Comparison of ENCODE assay signal across 8 mouse cellular contexts in genomic region chr15:78354958-78355357, GRCm38 (mm10). TPM values are rescaled to one million over a fixed set of nuclear protein-coding genes. Genes with fewer than 3 reads are reported as not detected.
A peak's percentile ranks its signal among the peaks of the same experiment; 100 is the strongest.
DNase-seq lines count a peak whose midpoint lies in the region; ATAC-seq and TF ChIP-seq lines count a peak whose summit lies in the region.

No protein-coding gene starts in this region.

- 4% methylated on average over 1 of the region's 1 CpGs for WGBS in hindbrain, embryonic 11.5 days
- WGBS in hindbrain, embryonic 12.5 days: 9% methylated on average over 1 of the region's 1 CpGs

- no peak for TF ChIP-seq POLR2A in MEL (IDR thresholded peaks at IDR 0.05; ENCODE audit: control insufficient read depth in 1 of 2, insufficient read depth in 1 of 2, low read depth in 1 of 2, low read length in 2 of 2, poor library complexity in 1 of 2)

- DNase-seq in hindbrain, embryonic 11.5 days (ENCODE audit: low spot score): peak; percentile 52
- peak; percentile 37 to 51 for DNase-seq in B cell, adult 2 months
- DNase-seq in MEL (ENCODE audit: low read depth, low spot score): peak; percentile 58
- DNase-seq in cerebellum, postnatal 36 days: peak; percentile 39 to 50
- peak; percentile 32 for DNase-seq in layer of hippocampus, adult 9-11 months
- peak; percentile 35 for DNase-seq in right cerebral cortex, adult 18-20 months
- no peak for DNase-seq in Muller cell, postnatal 12 days (ENCODE audit: inconsistent ontology term)

- no peaks in the 10 kb centered on the region for H3K79me2 ChIP-seq in MEL (ENCODE audit: control insufficient read depth, insufficient read depth, low read length, poor library complexity)

- peak; percentile 43 to 74 (median 72) for TF ChIP-seq CTCF in MEL (IDR thresholded peaks at IDR 0.05 in 2 of 3, conservative IDR thresholded peaks at IDR 0.05 in 1 of 3; ENCODE audit: control insufficient read depth in 1 of 3, insufficient read depth in 1 of 3, low read depth in 2 of 3, low read length in 3 of 3, poor library complexity in 1 of 3, severe bottlenecking in 1 of 3)

- no peaks in the 10 kb centered on the region for H3K36me3 ChIP-seq in hindbrain, embryonic 11.5 days (ENCODE audit: control insufficient read depth, insufficient read depth, low read length)
- H3K36me3 ChIP-seq in hindbrain, embryonic 12.5 days: no peaks in the 10 kb centered on the region
- no peaks in the 10 kb centered on the region for H3K36me3 ChIP-seq in MEL (ENCODE audit: control insufficient read depth in 1 of 2, insufficient read depth in 2 of 2, low read length in 2 of 2)

- TF ChIP-seq RAD21 in MEL (IDR thresholded peaks at IDR 0.05; ENCODE audit: low read depth, low read length): peak; percentile 80

- no peaks in the 10 kb centered on the region for H3K9me3 ChIP-seq in hindbrain, embryonic 11.5 days (ENCODE audit: control insufficient read depth, low read length)
- H3K9me3 ChIP-seq in hindbrain, embryonic 12.5 days (replicated peaks): no peaks in the 10 kb centered on the region
- no peaks in the 10 kb centered on the region for H3K9me3 ChIP-seq in MEL (replicated peaks; ENCODE audit: insufficient read depth, low read length)

- no peak overlapping the region for H3K4me2 ChIP-seq in hindbrain, embryonic 11.5 days (replicated peaks; ENCODE audit: low read depth, low read length)
- H3K4me2 ChIP-seq in hindbrain, embryonic 12.5 days (replicated peaks): no peak overlapping the region

- H3K27me3 ChIP-seq in hindbrain, embryonic 11.5 days (ENCODE audit: control insufficient read depth, insufficient read depth, low read length): no peaks in the 10 kb centered on the region
- no peaks in the 10 kb centered on the region for H3K27me3 ChIP-seq in hindbrain, embryonic 12.5 days
- peaks cover 0 to 6% of the 10 kb centered on the region in 2 experiments for H3K27me3 ChIP-seq in MEL (ENCODE audit: control insufficient read depth in 1 of 2, insufficient read depth in 2 of 2, low read length in 2 of 2)

- no peak overlapping the region for H3K4me3 ChIP-seq in hindbrain, embryonic 11.5 days (ENCODE audit: low read depth, low read length)
- no peak overlapping the region for H3K4me3 ChIP-seq in hindbrain, embryonic 12.5 days
- H3K4me3 ChIP-seq in MEL (ENCODE audit: control insufficient read depth in 1 of 2, insufficient read depth in 1 of 2, low read depth in 2 of 2, low read length in 2 of 2): no peak overlapping the region

- H3K9ac ChIP-seq in hindbrain, embryonic 11.5 days (ENCODE audit: low read depth, low read length): no peak overlapping the region
- H3K9ac ChIP-seq in hindbrain, embryonic 12.5 days: no peak overlapping the region
- no peak overlapping the region for H3K9ac ChIP-seq in MEL (ENCODE audit: control insufficient read depth, low read depth, low read length, poor library complexity, severe bottlenecking)

- no peak overlapping the region for H3K27ac ChIP-seq in hindbrain, embryonic 11.5 days (ENCODE audit: low read depth, low read length)
- H3K27ac ChIP-seq in hindbrain, embryonic 12.5 days: no peak overlapping the region
- no peak overlapping the region for H3K27ac ChIP-seq in MEL (ENCODE audit: control insufficient read depth, low read depth, low read length)

- no peak for ATAC-seq in hindbrain, embryonic 11.5 days (ENCODE audit: low FRiP score)
- no peak for ATAC-seq in hindbrain, embryonic 12.5 days (ENCODE audit: low FRiP score)

- H3K4me1 ChIP-seq in hindbrain, embryonic 11.5 days (replicated peaks; ENCODE audit: control insufficient read depth, insufficient read depth, low read length): no peaks in the 10 kb centered on the region
- no peaks in the 10 kb centered on the region for H3K4me1 ChIP-seq in hindbrain, embryonic 12.5 days
- H3K4me1 ChIP-seq in MEL (ENCODE audit: control insufficient read depth in 1 of 2, insufficient read depth in 2 of 2, low read length in 2 of 2): no peaks in the 10 kb centered on the region

- no peak for TF ChIP-seq EP300 in MEL (IDR thresholded peaks at IDR 0.05; ENCODE audit: low read depth in 1 of 2, low read length in 2 of 2)

TF ChIP-seq in MEL, 35 proteins besides CTCF, POLR2A, EP300 and RAD21:
- no peak for TF ChIP-seq MYB (IDR thresholded peaks at IDR 0.05; ENCODE audit: low read depth, low read length)
- TF ChIP-seq BHLHE40 (IDR thresholded peaks at IDR 0.05; ENCODE audit: borderline replicate concordance, low read depth, low read length): no peak
- no peak for TF ChIP-seq UBTF (IDR thresholded peaks at IDR 0.05; ENCODE audit: borderline replicate concordance, insufficient read depth, low read depth, low read length)
- no peak for TF ChIP-seq RCOR1 (IDR thresholded peaks at IDR 0.05; ENCODE audit: low read depth, low read length)
- no peak for TF ChIP-seq ZKSCAN1 (IDR thresholded peaks at IDR 0.05; ENCODE audit: low read depth, low read length)
- TF ChIP-seq HCFC1 (IDR thresholded peaks at IDR 0.05; ENCODE audit: low read depth, low read length): no peak
- peak; percentile 83 for TF ChIP-seq SMC3 (IDR thresholded peaks at IDR 0.05; ENCODE audit: low read depth, low read length)
- peak; percentile 71 for TF ChIP-seq MYC (IDR thresholded peaks at IDR 0.05; ENCODE audit: low read depth, low read length)
- TF ChIP-seq ZC3H11A (IDR thresholded peaks at IDR 0.05; ENCODE audit: low read depth, low read length): peak; percentile 71
- no peak for TF ChIP-seq ETS1 (IDR thresholded peaks at IDR 0.05; ENCODE audit: low read depth, low read length)
- no peak for TF ChIP-seq MEF2A (IDR thresholded peaks at IDR 0.05; ENCODE audit: extremely low read depth, insufficient replicate concordance, low read depth, low read length, poor library complexity, severe bottlenecking)
- no peak for TF ChIP-seq MAX (IDR thresholded peaks at IDR 0.05; ENCODE audit: low read length)
- no peak for TF ChIP-seq GATA1 (IDR thresholded peaks at IDR 0.05; ENCODE audit: low read depth, low read length)
- TF ChIP-seq POLR2AphosphoS5 (IDR thresholded peaks at IDR 0.05; ENCODE audit: borderline replicate concordance, low read depth, low read length): no peak
- no peak for TF ChIP-seq CHD1 (IDR thresholded peaks at IDR 0.05; ENCODE audit: low read depth, low read length)

RNA-seq across cellular contexts. Expression of gene Csf2rb, which starts 29.4 kb away (rescaled TPM):
- 1.3 and 1.9 TPM in 2 replicates for polyA plus RNA-seq in hindbrain, embryonic 11.5 days (2014; fragmentation: Nextera tagmentation; extraction: Ambion mirVana)
- polyA plus RNA-seq in hindbrain, embryonic 12.5 days (2016; fragmentation: Nextera tagmentation; extraction: Ambion mirVana): 1.7 and 2.1 TPM in 2 replicates
- 2.4 and 3.2 TPM in 2 replicates for total RNA-seq in MEL (2012; rRNA removed)
- polyA plus RNA-seq in MEL (2012; ENCODE audit: insufficient read depth in 1 of 2, insufficient read length in 2 of 2, low read depth in 1 of 2, low replicate concordance in 2 of 2, missing spikeins in 1 of 2): 10 to 100 TPM in 1 of 2 experiments, not detected in 1; 10.1 TPM

RNA-seq across cellular contexts. Expression of gene Tex33, which starts 40.8 kb away (rescaled TPM):
- not detected in 2 replicates for polyA plus RNA-seq in hindbrain, embryonic 11.5 days (2014; fragmentation: Nextera tagmentation; extraction: Ambion mirVana)
- polyA plus RNA-seq in hindbrain, embryonic 12.5 days (2016; fragmentation: Nextera tagmentation; extraction: Ambion mirVana): not detected in 2 replicates
- total RNA-seq in MEL (2012; rRNA removed): 4.1 and 4.7 TPM in 2 replicates
- polyA plus RNA-seq in MEL (2012; ENCODE audit: insufficient read depth in 1 of 2, insufficient read length in 2 of 2, low read depth in 1 of 2, low replicate concordance in 2 of 2, missing spikeins in 1 of 2): 1 to 10 TPM in 1 of 2 experiments, not detected in 1; 4.3 TPM

RNA-seq across cellular contexts. Expression of gene Csf2rb2, which starts 49.4 kb away (rescaled TPM):
- 0.34 and 0.39 TPM in 2 replicates for polyA plus RNA-seq in hindbrain, embryonic 11.5 days (2014; fragmentation: Nextera tagmentation; extraction: Ambion mirVana)
- 0.28 and 0.31 TPM in 2 replicates for polyA plus RNA-seq in hindbrain, embryonic 12.5 days (2016; fragmentation: Nextera tagmentation; extraction: Ambion mirVana)
- total RNA-seq in MEL (2012; rRNA removed): 0.33 and 0.54 TPM in 2 replicates
- 1 to 10 TPM in 1 of 2 experiments, not detected in 1; 1.8 TPM for polyA plus RNA-seq in MEL (2012; ENCODE audit: insufficient read depth in 1 of 2, insufficient read length in 2 of 2, low read depth in 1 of 2, low replicate concordance in 2 of 2, missing spikeins in 1 of 2)

RNA-seq across cellular contexts. Expression of gene Tst, which starts 50.7 kb away (rescaled TPM):
- 8.5 TPM in 2 replicates for polyA plus RNA-seq in hindbrain, embryonic 11.5 days (2014; fragmentation: Nextera tagmentation; extraction: Ambion mirVana)
- 7.0 and 9.3 TPM in 2 replicates for polyA plus RNA-seq in hindbrain, embryonic 12.5 days (2016; fragmentation: Nextera tagmentation; extraction: Ambion mirVana)
- total RNA-seq in MEL (2012; rRNA removed): 34.8 and 36.3 TPM in 2 replicates
- 10 to 100 TPM in 1 of 2 experiments, not detected in 1; 29.5 TPM for polyA plus RNA-seq in MEL (2012; ENCODE audit: insufficient read depth in 1 of 2, insufficient read length in 2 of 2, low read depth in 1 of 2, low replicate concordance in 2 of 2, missing spikeins in 1 of 2)

RNA-seq across cellular contexts. Expression of gene Mpst, which starts 51.3 kb away (rescaled TPM):
- 2.6 and 2.7 TPM in 2 replicates for polyA plus RNA-seq in hindbrain, embryonic 11.5 days (2014; fragmentation: Nextera tagmentation; extraction: Ambion mirVana)
- 1.7 and 1.8 TPM in 2 replicates for polyA plus RNA-seq in hindbrain, embryonic 12.5 days (2016; fragmentation: Nextera tagmentation; extraction: Ambion mirVana)
- 38.6 and 38.7 TPM in 2 replicates for total RNA-seq in MEL (2012; rRNA removed)
- polyA plus RNA-seq in MEL (2012; ENCODE audit: insufficient read depth in 1 of 2, insufficient read length in 2 of 2, low read depth in 1 of 2, low replicate concordance in 2 of 2, missing spikeins in 1 of 2): 10 to 100 TPM in 1 of 2 experiments, not detected in 1; 86.7 TPM
